Mouse (Mus musculus): Measurements from ENCODE around the gene Prss29. TPM values are rescaled to one million over a fixed set of nuclear protein-coding genes. Genes with fewer than 3 reads are reported as not detected.

Prss29 gene
- polyA plus RNA-seq, 1 experiment, result 2.7 TPM

DNA sequence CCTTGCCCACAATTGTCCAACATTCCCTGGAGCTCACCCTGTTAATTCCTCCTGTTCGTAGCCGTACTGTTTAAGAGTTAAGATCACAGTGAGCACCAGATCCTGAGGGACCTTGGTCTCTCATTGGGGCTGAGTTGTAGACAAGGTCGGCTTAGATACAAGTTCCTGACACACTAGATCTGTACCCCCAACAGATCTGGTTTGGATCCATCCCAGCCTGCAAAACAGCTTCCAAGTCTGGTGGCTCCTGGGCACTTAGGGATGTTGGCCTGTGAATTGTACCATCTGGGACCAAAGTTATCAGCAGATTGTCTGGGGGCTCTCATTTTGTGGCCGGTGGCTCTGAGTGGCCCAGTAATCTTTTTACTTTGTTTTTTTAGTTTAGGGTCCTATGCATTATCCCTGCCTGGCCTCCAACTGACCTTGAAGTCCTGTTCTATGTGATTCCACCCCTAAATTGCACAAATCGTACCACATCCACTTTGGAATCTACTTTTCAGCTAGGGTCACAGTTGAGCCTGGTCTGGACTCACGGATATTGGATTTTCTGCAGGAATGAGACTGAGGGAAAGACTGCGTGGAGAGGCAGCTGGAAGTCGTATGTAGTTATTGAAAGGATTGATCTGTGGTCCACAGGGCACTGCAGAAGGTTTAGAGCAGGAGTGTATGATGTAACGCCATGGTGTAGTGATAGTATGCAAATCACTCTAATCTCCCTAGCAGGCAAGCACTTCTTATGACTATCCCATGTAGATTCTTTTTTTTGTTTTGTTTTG lies 43.7 kb upstream of the Prss29 start, which contains the start of gene Ube2i:
Gene Ube2i (minus strand): TSS at position 52 of the 776 bp plus-strand sequence.
- peaks cover 17% of the 10 kb centered on the region for H3K4me1 ChIP-seq (replicated peaks; ENCODE audit: control insufficient read depth, insufficient read depth, low read length)
- peak within 1 kb of the TSS; percentile 99 for H3K4me3 ChIP-seq (ENCODE audit: control insufficient read depth, insufficient read depth, low read length)
- H3K27ac ChIP-seq (ENCODE audit: control insufficient read depth, insufficient read depth, low read length), result peak within 1 kb of the TSS; percentile 84
- no peaks in the 10 kb centered on the region for H3K36me3 ChIP-seq (ENCODE audit: control insufficient read depth, insufficient read depth, low read length)
- no peaks in the 10 kb centered on the region for H3K27me3 ChIP-seq (ENCODE audit: control insufficient read depth, insufficient read depth, low read length)
- TF ChIP-seq POLR2A (IDR thresholded peaks at IDR 0.05; ENCODE audit: control insufficient read depth, extremely low read depth, insufficient read depth, low read length, poor library complexity), result no peak
- TF ChIP-seq CTCF (IDR thresholded peaks at IDR 0.05; ENCODE audit: borderline replicate concordance, control insufficient read depth, extremely low read depth, insufficient read depth, low read length, poor library complexity), result no peak
- no peak for DNase-seq
- WGBS, result 92% methylated on average over 9 of the region's 9 CpGs

DNA sequence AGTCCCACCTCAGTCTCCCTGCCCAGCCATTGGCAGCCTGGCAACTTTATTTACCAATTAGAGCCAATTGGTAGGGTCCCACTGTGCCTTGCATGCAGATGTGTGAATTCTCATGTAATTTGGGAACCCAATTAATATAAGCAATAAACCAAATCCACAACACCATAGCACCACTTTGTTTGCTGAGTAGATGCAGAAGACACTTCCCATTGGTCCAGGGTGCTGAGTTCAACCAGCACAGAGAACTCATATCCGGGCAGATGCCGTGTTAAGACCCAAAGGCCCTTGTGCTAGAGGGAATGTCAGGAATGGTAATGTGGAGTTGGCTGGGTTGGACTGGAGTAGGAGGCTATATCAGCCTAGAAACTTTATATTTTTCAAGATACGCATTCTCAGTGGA lies 42.6 kb upstream of the Prss29 start:
- Histone ChIP-seq H3K27ac (ENCODE audit: control insufficient read depth, insufficient read depth, low read length) (no peak overlapping the region), H3K4me1 (replicated peaks; ENCODE audit: control insufficient read depth, insufficient read depth, low read length) (peaks cover 17% of the 10 kb centered on the region), H3K27me3 (ENCODE audit: control insufficient read depth, insufficient read depth, low read length) (no peaks in the 10 kb centered on the region), H3K36me3 (ENCODE audit: control insufficient read depth, insufficient read depth, low read length) (no peaks in the 10 kb centered on the region), H3K4me3 (ENCODE audit: control insufficient read depth, insufficient read depth, low read length) (no peak overlapping the region)
- no peak for DNase-seq
- TF ChIP-seq CTCF (IDR thresholded peaks at IDR 0.05; ENCODE audit: borderline replicate concordance, control insufficient read depth, extremely low read depth, insufficient read depth, low read length, poor library complexity) (no peak), POLR2A (IDR thresholded peaks at IDR 0.05; ENCODE audit: control insufficient read depth, extremely low read depth, insufficient read depth, low read length, poor library complexity) (no peak)
- WGBS, result over 99% methylated on average over 3 of the region's 3 CpGs

GRCm38 (mm10) chr17:25282133-25282532 lies 36.3 kb upstream of the Prss29 start:
- DNase-seq, result peak; percentile 24
- Histone ChIP-seq H3K4me1 (replicated peaks; ENCODE audit: control insufficient read depth, insufficient read depth, low read length) (no peaks in the 10 kb centered on the region), H3K4me3 (ENCODE audit: control insufficient read depth, insufficient read depth, low read length) (no peak overlapping the region), H3K27ac (ENCODE audit: control insufficient read depth, insufficient read depth, low read length) (no peak overlapping the region), H3K36me3 (ENCODE audit: control insufficient read depth, insufficient read depth, low read length) (no peaks in the 10 kb centered on the region), H3K27me3 (ENCODE audit: control insufficient read depth, insufficient read depth, low read length) (no peaks in the 10 kb centered on the region)
- TF ChIP-seq CTCF (IDR thresholded peaks at IDR 0.05; ENCODE audit: borderline replicate concordance, control insufficient read depth, extremely low read depth, insufficient read depth, low read length, poor library complexity) (no peak), POLR2A (IDR thresholded peaks at IDR 0.05; ENCODE audit: control insufficient read depth, extremely low read depth, insufficient read depth, low read length, poor library complexity) (no peak)
- 55% methylated on average over 11 of the region's 11 CpGs for WGBS

DNA sequence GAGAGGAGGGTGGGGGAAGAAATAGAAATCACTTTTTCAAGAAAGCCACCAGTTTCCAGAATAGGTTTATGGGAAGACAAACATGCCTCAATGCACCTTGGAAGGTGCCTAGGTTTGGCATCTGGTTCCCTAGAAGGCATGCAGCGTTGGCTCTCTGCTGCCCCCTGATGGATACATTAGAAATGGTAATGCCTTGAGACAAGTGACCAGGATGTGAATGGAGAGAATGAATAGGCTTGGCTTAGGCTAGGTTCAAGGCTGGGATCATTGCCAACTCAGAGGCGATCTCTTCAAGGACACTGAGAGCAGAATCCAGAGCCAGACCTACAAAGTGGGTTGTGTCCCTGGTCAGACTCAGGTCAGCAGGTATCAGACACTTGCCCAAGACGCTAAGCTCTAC lies 33.4 kb upstream of the Prss29 start:
- Histone ChIP-seq H3K27me3 (ENCODE audit: control insufficient read depth, insufficient read depth, low read length) (no peaks in the 10 kb centered on the region), H3K27ac (ENCODE audit: control insufficient read depth, insufficient read depth, low read length) (no peak overlapping the region), H3K4me3 (ENCODE audit: control insufficient read depth, insufficient read depth, low read length) (no peak overlapping the region), H3K4me1 (replicated peaks; ENCODE audit: control insufficient read depth, insufficient read depth, low read length) (no peaks in the 10 kb centered on the region), H3K36me3 (ENCODE audit: control insufficient read depth, insufficient read depth, low read length) (no peaks in the 10 kb centered on the region)
- TF ChIP-seq POLR2A (IDR thresholded peaks at IDR 0.05; ENCODE audit: control insufficient read depth, extremely low read depth, insufficient read depth, low read length, poor library complexity) (no peak), CTCF (IDR thresholded peaks at IDR 0.05; ENCODE audit: borderline replicate concordance, control insufficient read depth, extremely low read depth, insufficient read depth, low read length, poor library complexity) (no peak)
- peak; percentile 72 for DNase-seq
- WGBS, result 33% methylated on average over 3 of the region's 3 CpGs

DNA sequence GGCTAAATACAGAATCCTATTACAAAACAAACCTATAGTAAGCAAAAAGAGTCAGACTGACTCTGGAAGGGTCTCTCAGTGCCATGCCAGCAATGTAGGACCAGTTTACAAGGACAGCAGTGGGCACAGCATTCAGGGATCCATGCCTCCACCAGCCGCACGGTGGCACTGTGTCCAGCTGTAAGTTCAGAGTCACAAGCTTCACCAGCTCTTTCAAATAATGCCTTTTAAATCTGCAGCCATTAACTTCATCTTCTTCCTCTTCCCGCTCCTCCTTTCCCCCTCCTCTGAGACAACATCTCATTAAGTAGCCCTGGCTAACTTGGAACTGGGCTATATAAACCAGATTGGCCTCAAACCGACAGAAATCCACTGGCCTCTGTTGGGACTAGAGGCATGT lies 29.6 kb upstream of the Prss29 start:
- peak; percentile 54 for DNase-seq
- TF ChIP-seq POLR2A (IDR thresholded peaks at IDR 0.05; ENCODE audit: control insufficient read depth, extremely low read depth, insufficient read depth, low read length, poor library complexity) (no peak), CTCF (IDR thresholded peaks at IDR 0.05; ENCODE audit: borderline replicate concordance, control insufficient read depth, extremely low read depth, insufficient read depth, low read length, poor library complexity) (peak; percentile 70; the same call in 1 of the 2 replicates)
- 21% methylated on average over 4 of the region's 4 CpGs for WGBS
- Histone ChIP-seq H3K36me3 (ENCODE audit: control insufficient read depth, insufficient read depth, low read length) (no peaks in the 10 kb centered on the region), H3K27me3 (ENCODE audit: control insufficient read depth, insufficient read depth, low read length) (no peaks in the 10 kb centered on the region), H3K4me3 (ENCODE audit: control insufficient read depth, insufficient read depth, low read length) (no peak overlapping the region), H3K4me1 (replicated peaks; ENCODE audit: control insufficient read depth, insufficient read depth, low read length) (no peaks in the 10 kb centered on the region), H3K27ac (ENCODE audit: control insufficient read depth, insufficient read depth, low read length) (no peak overlapping the region)

GRCm38 (mm10) chr17:25290411-25290810 lies 28.0 kb upstream of the Prss29 start:
- WGBS, result 42% methylated on average over 4 of the region's 4 CpGs
- H3K4me3 ChIP-seq (ENCODE audit: control insufficient read depth, insufficient read depth, low read length), result no peak overlapping the region
- no peaks in the 10 kb centered on the region for H3K36me3 ChIP-seq (ENCODE audit: control insufficient read depth, insufficient read depth, low read length)
- TF ChIP-seq POLR2A (IDR thresholded peaks at IDR 0.05; ENCODE audit: control insufficient read depth, extremely low read depth, insufficient read depth, low read length, poor library complexity), result no peak
- no peak for TF ChIP-seq CTCF (IDR thresholded peaks at IDR 0.05; ENCODE audit: borderline replicate concordance, control insufficient read depth, extremely low read depth, insufficient read depth, low read length, poor library complexity)
- no peak overlapping the region for H3K27ac ChIP-seq (ENCODE audit: control insufficient read depth, insufficient read depth, low read length)
- H3K4me1 ChIP-seq (replicated peaks; ENCODE audit: control insufficient read depth, insufficient read depth, low read length), result no peaks in the 10 kb centered on the region
- H3K27me3 ChIP-seq (ENCODE audit: control insufficient read depth, insufficient read depth, low read length), result no peaks in the 10 kb centered on the region
- DNase-seq, result no peak

Data from thymus, adult 2 months (tissue).